Mouse (Mus musculus) small intestine, adult 2 months (tissue): ENCODE measurements around the gene Gatm. TPM values are rescaled to one million over a fixed set of nuclear protein-coding genes. Genes with fewer than 3 reads are reported as not detected.

Source experiments
- H3K27ac ChIP-seq: fragments of 200-500 bp; 2 replicates; pipeline ENCODE4 v1.5.1; 2012; ENCODE audit warnings: low read depth, low read length, control low read depth, inconsistent platforms; ENCODE audit not compliant: insufficient read depth
- H3K27me3 ChIP-seq: fragments of 200-500 bp; 2 replicates; pipeline ENCODE4 v1.6.1; 2012; ENCODE audit warnings: mild to moderate bottlenecking, moderate library complexity, low read length, inconsistent platforms; ENCODE audit not compliant: control insufficient read depth, insufficient read depth
- H3K36me3 ChIP-seq: fragments of 200-500 bp; 2 replicates; pipeline ENCODE4 v1.6.1; 2012; ENCODE audit warnings: mild to moderate bottlenecking, low read length, control low read depth, inconsistent platforms; ENCODE audit not compliant: control insufficient read depth, insufficient read depth
- H3K4me1 ChIP-seq: fragments of 200-500 bp; 2 replicates; pipeline ENCODE4 v1.6.1; 2012; ENCODE audit warnings: low read length, inconsistent platforms, mixed read lengths; ENCODE audit not compliant: control insufficient read depth, insufficient read depth, insufficient read length
- H3K4me3 ChIP-seq: fragments of 200-500 bp; 2 replicates; pipeline ENCODE4 v1.5.1; 2012; ENCODE audit warnings: low read depth, mild to moderate bottlenecking, control low read depth, inconsistent platforms, low read length, moderate library complexity
- CTCF ChIP-seq: fragments of 200-500 bp; IDR thresholded peaks from 2 replicates; pipeline ENCODE4 v1.5.1; 2012; ENCODE audit warnings: low read depth, mild to moderate bottlenecking, control low read depth, inconsistent platforms, low read length, moderate library complexity, mixed read lengths; ENCODE audit not compliant: insufficient replicate concordance, insufficient read length; ENCODE audit errors: extremely low read depth
- POLR2A ChIP-seq: fragments of 200-500 bp; IDR thresholded peaks from 2 replicates; pipeline ENCODE4 v1.6.1; 2012; ENCODE audit warnings: low read depth, mild to moderate bottlenecking, control low read depth, inconsistent platforms, low read length, moderate library complexity
- WGBS: fragments of 180-500 bp; shearing (Covaris S2); methylation state at CpG from one replicate; pipeline ENCODE4 v1.1.7; 2018; 5-methylcytosine and 5-hydroxymethylcytosine counted together
- polyA plus RNA-seq: library from polyadenylated mRNA; depleted of rRNA; stranded (reverse); fragments of >200 nt; gene quantifications from 2 replicates; pipeline ENCODE4 v1.2.3, GENCODE M21; 2012

Gene Gatm
- polyA plus RNA-seq, 1 experiment = 2.0 TPM

GRCm38 (mm10) chr2:122608820-122609219 is 2.3 kb downstream of the Gatm start:
- WGBS = 79% methylated on average over 9 of the region's 9 CpGs
- H3K27ac ChIP-seq = no peak overlapping the region

GRCm38 (mm10) chr2:122605829-122606228 is 5.3 kb downstream of the Gatm start:
- no peak overlapping the region for H3K27ac ChIP-seq
- peaks cover 2% of the 10 kb centered on the region; the same call in 1 of the 2 replicates for H3K27me3 ChIP-seq
- 53% methylated on average over 5 of the region's 5 CpGs for WGBS
- peaks cover 2% of the 10 kb centered on the region; the same call in 1 of the 2 replicates for H3K4me1 ChIP-seq
- H3K36me3 ChIP-seq = no peaks in the 10 kb centered on the region
- TF ChIP-seq POLR2A (no peak), CTCF (no peak)
- no peak overlapping the region for H3K4me3 ChIP-seq

More at GRCm38 (mm10) chr2:122608820-122609219, 2.3 kb downstream of the Gatm start:
- Histone ChIP-seq H3K27me3 (peaks cover 2% of the 10 kb centered on the region; the same call in 1 of the 2 replicates), H3K36me3 (no peaks in the 10 kb centered on the region), H3K4me1 (peaks cover 4% of the 10 kb centered on the region; the same call in 1 of the 2 replicates), H3K4me3 (no peak overlapping the region)
- TF ChIP-seq POLR2A = no peak
- TF ChIP-seq CTCF = no peak

- Histone ChIP-seq H3K4me3 (no peak overlapping the region), H3K36me3 (no peaks in the 10 kb centered on the region), H3K27ac (no peak overlapping the region), H3K27me3 (peaks cover 2% of the 10 kb centered on the region; the same call in 1 of the 2 replicates), H3K4me1 (no peaks in the 10 kb centered on the region)
- 79% methylated on average over 2 of the region's 2 CpGs for WGBS
- TF ChIP-seq CTCF (no peak), POLR2A (no peak)
These were observed 9.7 kb downstream of the Gatm start for GRCm38 (mm10) chr2:122601354-122601753.

GRCm38 (mm10) chr2:122599736-122600135 is 11.4 kb downstream of the Gatm start:
- WGBS = 69% methylated on average over 2 of the region's 2 CpGs
- Histone ChIP-seq H3K27me3 (no peaks in the 10 kb centered on the region), H3K36me3 (no peaks in the 10 kb centered on the region), H3K4me3 (no peak overlapping the region), H3K27ac (no peak overlapping the region), H3K4me1 (no peaks in the 10 kb centered on the region)
- TF ChIP-seq POLR2A (no peak), CTCF (no peak)

- H3K36me3 ChIP-seq = no peaks in the 10 kb centered on the region
- no peaks in the 10 kb centered on the region for H3K27me3 ChIP-seq
- no peak overlapping the region for H3K4me3 ChIP-seq
- no peak overlapping the region for H3K27ac ChIP-seq
- H3K4me1 ChIP-seq = no peaks in the 10 kb centered on the region
- WGBS = 86% methylated on average over 16 of the region's 16 CpGs
- TF ChIP-seq POLR2A = no peak
- TF ChIP-seq CTCF = no peak
These were observed 15.6 kb downstream of the Gatm start for GRCm38 (mm10) chr2:122595461-122595860.

- no peaks in the 10 kb centered on the region for H3K36me3 ChIP-seq
- H3K4me3 ChIP-seq = no peak overlapping the region
- 13% methylated on average over 2 of the region's 2 CpGs for WGBS
- H3K27ac ChIP-seq = no peak overlapping the region
- H3K27me3 ChIP-seq = no peaks in the 10 kb centered on the region
- TF ChIP-seq CTCF (no peak), POLR2A (no peak)
- no peaks in the 10 kb centered on the region for H3K4me1 ChIP-seq
These were observed 19.9 kb downstream of the Gatm start for GRCm38 (mm10) chr2:122591213-122591612.

- WGBS = 67% methylated on average over 1 of the region's 1 CpGs
- no peaks in the 10 kb centered on the region for H3K36me3 ChIP-seq
- H3K27me3 ChIP-seq = no peaks in the 10 kb centered on the region
- H3K4me3 ChIP-seq = no peak overlapping the region
- H3K27ac ChIP-seq = no peak overlapping the region
- TF ChIP-seq CTCF (no peak), POLR2A (no peak)
- H3K4me1 ChIP-seq = no peaks in the 10 kb centered on the region
These were observed 20.8 kb downstream of the Gatm start for GRCm38 (mm10) chr2:122590351-122590750.

GRCm38 (mm10) chr2:122587861-122588519 is 23.1 kb downstream of the Gatm start:
- no peak overlapping the region for H3K27ac ChIP-seq
- WGBS = 89% methylated on average over 8 of the region's 8 CpGs

More at GRCm38 (mm10) chr2:122587861-122588519, 23.1 kb downstream of the Gatm start:
- Histone ChIP-seq H3K27me3 (no peaks in the 10 kb centered on the region), H3K36me3 (no peaks in the 10 kb centered on the region), H3K4me3 (no peak overlapping the region), H3K4me1 (no peaks in the 10 kb centered on the region)
- TF ChIP-seq CTCF (no peak), POLR2A (no peak)
